22 mouse cellular contexts compared by ENCODE assay signal in the genomic region with DNA sequence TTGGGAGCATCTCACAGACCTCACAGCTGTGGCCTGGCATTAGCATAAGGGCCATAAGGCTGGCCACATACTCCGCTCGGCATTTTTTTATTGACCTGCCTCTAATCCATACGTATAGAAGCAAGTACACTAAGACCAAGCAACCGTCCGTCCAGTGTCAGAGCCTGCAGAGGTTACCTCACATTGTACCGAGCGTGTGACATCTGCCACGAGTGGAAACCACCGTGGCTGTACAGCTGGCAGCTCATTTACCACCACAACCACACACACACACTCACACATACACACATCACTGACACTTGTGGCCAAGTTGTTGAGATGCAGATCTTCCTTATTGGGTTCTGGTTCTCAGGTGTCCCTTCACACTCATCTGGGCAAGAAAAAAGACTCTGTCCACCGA.
"Had no signal": no experiment of that assay in that cellular context is flagged by ENCODE, and none has a peak within 500 bp of the region (broad histone marks: within the 10 kb centered on the region; RNA-seq: fewer than 3 reads in every experiment).

No protein-coding gene starts in this region.

- H3K4me1 ChIP-seq: hindbrain, embryonic 10.5 days; hindbrain, embryonic 12.5 days; kidney, embryonic 15.5 days; limb, embryonic 13.5 days; limb, embryonic 15.5 days had no signal

- H3K4me3 ChIP-seq: gastrocnemius, adult 2 months; heart, embryonic 10.5 days; heart, embryonic 12.5 days; hindbrain, embryonic 10.5 days; hindbrain, embryonic 12.5 days; kidney, embryonic 15.5 days; left cerebral cortex, adult 2 months; limb, embryonic 13.5 days; limb, embryonic 15.5 days had no signal

- DNase-seq: gastrocnemius, adult 2 months; gastrocnemius, postnatal 10 days; gastrocnemius, postnatal 25 days; heart, adult 18-20 months; heart, postnatal 10 days; heart, postnatal 4 days; kidney, adult 11 months; kidney, adult 2 months; kidney, adult 9 months; kidney, postnatal 14 days; kidney, postnatal 36 days; left cerebral cortex, postnatal 4 days had no signal

- H3K27ac ChIP-seq: gastrocnemius, adult 2 months; heart, embryonic 10.5 days; hindbrain, embryonic 10.5 days; hindbrain, embryonic 12.5 days; hindbrain, embryonic 14.5 days; kidney, embryonic 15.5 days; kidney, postnatal 0 days; left cerebral cortex, adult 2 months; limb, embryonic 13.5 days; limb, embryonic 15.5 days had no signal

- H3K27me3 ChIP-seq: heart, embryonic 12.5 days; hindbrain, embryonic 12.5 days; kidney, embryonic 15.5 days; limb, embryonic 13.5 days; limb, embryonic 15.5 days had no signal
